Mouse (Mus musculus) liver, postnatal 0 days (tissue): ENCODE results near the gene Tesk1.
A peak's percentile ranks its signal among the peaks of the same experiment; 100 is the strongest.

ENCODE experiments used
- CTCF ChIP-seq: sonication (generic); IDR thresholded peaks from 2 replicates; pipeline ENCODE4 v1.5.1; 2016; ENCODE audit warnings: antibody characterized with exemption, low read depth
- EP300 ChIP-seq: IDR thresholded peaks from 2 replicates; pipeline ENCODE4 v1.6.1; 2016; ENCODE audit warnings: antibody characterized with exemption, low read depth, mild to moderate bottlenecking

DNA sequence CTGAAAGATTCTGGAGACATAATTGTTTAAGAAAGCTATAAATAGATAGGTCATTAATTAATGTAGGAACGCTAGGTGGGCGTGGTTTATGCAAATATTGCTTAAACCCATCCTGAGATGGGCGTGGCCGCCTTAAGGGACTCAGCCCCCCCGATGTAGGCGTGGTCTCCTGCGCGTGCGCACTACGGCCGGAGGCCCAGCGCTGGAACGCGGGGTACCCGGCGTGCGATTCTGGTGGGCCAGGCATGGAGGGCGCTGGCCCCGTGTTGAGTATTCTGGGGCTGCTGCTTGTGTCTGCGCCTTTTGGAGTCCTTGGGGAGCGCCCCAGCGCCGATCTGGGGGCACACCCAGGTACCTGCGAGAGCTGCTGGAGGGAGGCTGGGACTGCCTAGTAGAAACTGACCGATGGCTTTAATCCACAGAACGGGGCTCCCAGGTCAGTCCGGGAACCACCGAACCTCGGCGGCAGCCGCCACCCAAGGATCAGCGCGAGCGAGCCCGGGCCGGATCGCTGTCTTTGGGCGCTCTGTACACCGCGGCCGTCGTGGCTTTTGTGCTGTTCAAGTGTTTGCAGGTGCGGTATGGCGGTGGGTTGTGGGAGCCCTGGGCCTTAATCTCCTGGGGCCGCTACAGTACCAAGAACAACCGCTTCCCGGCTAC is 51.6 kb downstream of the Tesk1 start:
- TF ChIP-seq CTCF, result 0 out of 2 replicates have a peak, but pooled peaks have one; percentile 19
- TF ChIP-seq EP300, result 0 out of 2 replicates have a peak, but pooled peaks have one; percentile 3
